Mouse (Mus musculus): Measurements from ENCODE around the gene Elmod2.

DNA sequence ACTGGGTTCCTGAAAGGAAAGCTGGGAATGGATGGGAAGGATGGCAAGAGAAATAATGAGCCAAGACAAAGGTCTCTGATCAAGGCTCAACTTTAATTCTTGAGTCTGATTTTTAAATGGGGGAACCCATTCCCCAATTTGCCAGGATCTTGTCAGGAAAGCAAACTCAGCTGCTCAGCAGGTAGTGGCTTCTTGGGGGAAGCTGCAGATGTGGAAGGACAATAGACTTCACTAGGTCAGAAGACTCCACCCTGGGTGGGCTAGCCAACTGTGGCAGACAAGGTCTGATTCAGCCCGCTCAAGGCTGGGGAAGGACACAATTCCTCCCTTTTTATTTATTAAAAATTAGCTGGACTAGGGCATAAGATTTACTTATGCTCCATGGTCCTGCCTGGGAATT, 27.3 kb downstream of the Elmod2 start:
- TF ChIP-seq CTCF (conservative IDR thresholded peaks at IDR 0.05; ENCODE audit: insufficient read depth, insufficient read length, low read depth, low read length), result no peak
- no peak for TF ChIP-seq POLR2A (IDR thresholded peaks at IDR 0.05; ENCODE audit: low read depth, low read length)

Data from kidney, adult 2 months (tissue).